Mouse (Mus musculus): ENCODE measurements around the gene Thnsl2. TPM values are rescaled to one million over a fixed set of nuclear protein-coding genes. Genes with fewer than 3 reads are reported as not detected.

Gene Thnsl2
- polyA plus RNA-seq, 1 experiment from 2014 or later: 5.6 TPM

DNA sequence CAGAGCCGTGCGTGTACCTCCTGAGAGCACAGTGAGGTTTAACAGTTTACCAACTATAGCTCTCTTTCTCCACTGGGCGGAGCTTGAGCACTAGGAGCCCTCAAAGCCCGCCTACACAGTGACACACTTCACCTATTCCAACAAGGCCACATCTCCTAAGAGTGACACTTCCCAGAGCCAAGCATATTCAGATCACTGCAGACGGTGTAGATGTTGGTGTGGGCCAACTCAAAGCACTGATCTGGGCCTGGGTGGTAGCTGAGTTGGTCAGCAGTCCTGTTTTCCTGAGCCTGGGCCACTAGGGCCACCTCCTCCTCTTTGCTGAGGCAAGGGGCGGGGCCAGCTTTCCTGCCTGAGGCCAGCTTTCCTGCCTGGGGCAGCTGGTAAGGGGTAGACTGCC is 20.2 kb upstream of the Thnsl2 start:
- H3K36me3 ChIP-seq (ENCODE audit: control insufficient read depth, insufficient read depth, low read length): no peaks in the 10 kb centered on the region
- peak; percentile 18; the same call in 1 of the 2 replicates for ATAC-seq (ENCODE audit: insufficient number of reproducible peaks, insufficient read depth, low FRiP score, low read depth)

DNA sequence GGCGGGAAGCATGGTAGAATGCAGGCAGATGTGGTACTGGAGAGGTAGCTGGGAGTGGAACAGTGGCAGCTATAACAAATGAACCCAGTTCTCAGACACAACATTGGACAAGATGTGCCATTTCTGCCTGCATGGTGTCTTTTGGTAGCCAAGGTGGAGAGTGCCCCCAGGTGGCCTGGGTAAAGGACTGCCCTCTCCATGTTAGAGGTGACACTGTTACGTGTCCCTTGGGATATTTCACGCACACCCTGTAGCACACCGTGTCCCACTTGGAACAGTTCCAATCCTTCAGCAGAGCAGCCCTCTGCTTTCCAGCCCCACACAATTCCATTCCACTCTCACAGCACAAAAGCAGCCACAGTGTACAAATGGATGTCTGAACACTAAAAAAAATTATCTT is 18.0 kb upstream of the Thnsl2 start:
- no peak overlapping the region for H3K4me3 ChIP-seq (ENCODE audit: low read depth, low read length)
- no peak for ATAC-seq (ENCODE audit: insufficient number of reproducible peaks, insufficient read depth, low FRiP score, low read depth)
- 72% methylated on average over 4 of the region's 4 CpGs for WGBS
- H3K36me3 ChIP-seq (ENCODE audit: control insufficient read depth, insufficient read depth, low read length): no peaks in the 10 kb centered on the region
- no peaks in the 10 kb centered on the region for H3K4me1 ChIP-seq (ENCODE audit: control insufficient read depth, insufficient read depth, low read length)
- no peaks in the 10 kb centered on the region for H3K27me3 ChIP-seq (ENCODE audit: control insufficient read depth, insufficient read depth, low read length)
- H3K9me3 ChIP-seq (ENCODE audit: control insufficient read depth, low read depth, low read length): no peaks in the 10 kb centered on the region
- H3K27ac ChIP-seq (ENCODE audit: low read length): no peak overlapping the region
- H3K4me2 ChIP-seq (replicated peaks; ENCODE audit: low read depth, low read length): no peak overlapping the region
- H3K9ac ChIP-seq (replicated peaks; ENCODE audit: low read depth, low read length): no peak overlapping the region

More for the DNA sequence above, 20.2 kb upstream of the Thnsl2 start:
- Histone ChIP-seq H3K4me3 (ENCODE audit: low read depth, low read length) (no peak overlapping the region), H3K9me3 (ENCODE audit: control insufficient read depth, low read depth, low read length) (no peaks in the 10 kb centered on the region), H3K27ac (ENCODE audit: low read length) (no peak overlapping the region), H3K27me3 (ENCODE audit: control insufficient read depth, insufficient read depth, low read length) (no peaks in the 10 kb centered on the region), H3K4me2 (replicated peaks; ENCODE audit: low read depth, low read length) (no peak overlapping the region), H3K4me1 (ENCODE audit: control insufficient read depth, insufficient read depth, low read length) (no peaks in the 10 kb centered on the region), H3K9ac (replicated peaks; ENCODE audit: low read depth, low read length) (no peak overlapping the region)
- 35% methylated on average over 6 of the region's 6 CpGs for WGBS

DNA sequence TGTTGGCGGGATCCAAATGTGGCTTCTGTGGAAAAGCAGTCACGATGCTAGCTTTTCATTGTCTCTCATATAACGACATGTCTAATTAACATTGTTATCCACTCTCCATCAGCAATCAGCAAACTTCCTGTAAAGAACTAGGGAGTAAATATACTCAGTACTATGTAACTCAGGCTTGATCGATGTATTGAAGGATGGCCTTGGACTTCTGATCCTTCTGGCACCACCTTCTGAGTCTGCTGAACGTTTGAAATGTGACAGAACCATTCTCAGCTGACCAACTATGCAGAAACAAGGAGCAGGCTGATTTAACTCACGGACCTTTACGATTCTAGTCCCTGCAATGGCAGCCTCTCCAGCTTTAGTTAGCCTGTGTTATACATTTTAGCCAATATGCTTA is 17.1 kb upstream of the Thnsl2 start:
- 70% methylated on average over 7 of the region's 7 CpGs for WGBS
- no peaks in the 10 kb centered on the region for H3K27me3 ChIP-seq (ENCODE audit: control insufficient read depth, insufficient read depth, low read length)

DNA sequence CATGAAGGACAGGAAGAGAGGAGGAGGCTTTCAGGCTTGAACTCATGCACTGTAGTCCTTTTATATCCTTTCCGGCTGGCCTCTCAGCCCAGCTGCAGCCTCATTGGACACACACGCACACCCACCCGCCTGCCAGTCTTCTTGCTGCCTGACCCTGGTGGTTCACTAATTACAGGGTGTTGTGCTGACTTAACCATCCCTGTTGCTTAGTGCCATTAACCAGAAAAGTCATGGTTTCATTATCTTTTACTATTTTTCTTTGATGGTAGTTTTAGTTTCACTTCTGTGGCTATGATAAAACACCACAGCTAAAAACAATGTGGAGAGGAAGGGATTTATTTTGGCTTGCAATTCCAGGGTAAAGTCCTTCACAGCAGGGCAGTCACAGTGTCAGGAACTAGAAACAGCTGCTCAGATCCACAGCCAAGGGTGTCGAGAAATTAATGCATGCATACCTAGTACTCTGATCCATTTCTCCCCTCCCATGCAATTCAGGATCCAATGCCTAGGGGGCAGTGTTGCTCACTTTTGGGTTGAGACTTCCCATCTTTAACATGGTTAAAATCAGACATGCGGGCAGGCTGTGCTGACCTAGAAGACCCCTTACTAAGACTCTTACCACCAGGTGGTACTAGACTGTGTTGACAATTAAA is 12.6 kb upstream of the Thnsl2 start:
- no peaks in the 10 kb centered on the region for H3K4me1 ChIP-seq (ENCODE audit: control insufficient read depth, insufficient read depth, low read length)
- H3K4me2 ChIP-seq (replicated peaks; ENCODE audit: low read depth, low read length): no peak overlapping the region
- H3K4me3 ChIP-seq (ENCODE audit: low read depth, low read length): no peak overlapping the region
- H3K9me3 ChIP-seq (ENCODE audit: control insufficient read depth, low read depth, low read length): no peaks in the 10 kb centered on the region
- H3K36me3 ChIP-seq (ENCODE audit: control insufficient read depth, insufficient read depth, low read length): no peaks in the 10 kb centered on the region
- ATAC-seq (ENCODE audit: insufficient number of reproducible peaks, insufficient read depth, low FRiP score, low read depth): no peak
- no peak overlapping the region for H3K27ac ChIP-seq (ENCODE audit: low read length)
- no peaks in the 10 kb centered on the region for H3K27me3 ChIP-seq (ENCODE audit: control insufficient read depth, insufficient read depth, low read length)
- H3K9ac ChIP-seq (replicated peaks; ENCODE audit: low read depth, low read length): no peak overlapping the region
- 75% methylated on average over 5 of the region's 5 CpGs for WGBS

More for the DNA sequence above, 17.1 kb upstream of the Thnsl2 start:
- H3K4me2 ChIP-seq (replicated peaks; ENCODE audit: low read depth, low read length): no peak overlapping the region
- H3K4me1 ChIP-seq (ENCODE audit: control insufficient read depth, insufficient read depth, low read length): no peaks in the 10 kb centered on the region
- H3K36me3 ChIP-seq (ENCODE audit: control insufficient read depth, insufficient read depth, low read length): no peaks in the 10 kb centered on the region
- H3K4me3 ChIP-seq (ENCODE audit: low read depth, low read length): no peak overlapping the region
- ATAC-seq (ENCODE audit: insufficient number of reproducible peaks, insufficient read depth, low FRiP score, low read depth): no peak
- no peak overlapping the region for H3K27ac ChIP-seq (ENCODE audit: low read length)
- H3K9ac ChIP-seq (replicated peaks; ENCODE audit: low read depth, low read length): no peak overlapping the region
- H3K9me3 ChIP-seq (ENCODE audit: control insufficient read depth, low read depth, low read length): no peaks in the 10 kb centered on the region

DNA sequence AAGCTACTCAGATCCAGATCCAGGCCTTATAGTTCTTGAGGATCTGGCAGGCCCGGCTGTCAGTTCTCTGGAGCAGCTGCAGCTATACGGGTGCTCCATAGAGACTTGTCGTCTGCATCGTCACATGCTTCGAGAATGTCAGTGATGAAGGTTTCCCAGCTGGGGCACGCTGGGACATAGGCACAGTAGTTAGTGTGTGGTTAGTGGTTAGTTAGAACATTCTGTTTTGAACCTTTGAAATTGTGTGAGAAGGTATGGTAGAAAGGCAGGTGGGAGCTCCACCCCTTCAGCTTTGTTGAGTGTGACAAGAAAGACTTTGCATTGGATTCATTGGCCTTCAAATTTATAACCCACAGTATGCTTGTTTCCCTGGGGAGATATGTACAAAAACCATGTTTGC is 10.6 kb upstream of the Thnsl2 start:
- Histone ChIP-seq H3K4me2 (replicated peaks; ENCODE audit: low read depth, low read length) (no peak overlapping the region), H3K27me3 (ENCODE audit: control insufficient read depth, insufficient read depth, low read length) (no peaks in the 10 kb centered on the region), H3K9me3 (ENCODE audit: control insufficient read depth, low read depth, low read length) (no peaks in the 10 kb centered on the region), H3K4me3 (ENCODE audit: low read depth, low read length) (no peak overlapping the region), H3K36me3 (ENCODE audit: control insufficient read depth, insufficient read depth, low read length) (no peaks in the 10 kb centered on the region), H3K9ac (replicated peaks; ENCODE audit: low read depth, low read length) (no peak overlapping the region), H3K4me1 (ENCODE audit: control insufficient read depth, insufficient read depth, low read length) (no peaks in the 10 kb centered on the region), H3K27ac (ENCODE audit: low read length) (no peak overlapping the region)
- no peak for ATAC-seq (ENCODE audit: insufficient number of reproducible peaks, insufficient read depth, low FRiP score, low read depth)
- 83% methylated on average over 6 of the region's 6 CpGs for WGBS

DNA sequence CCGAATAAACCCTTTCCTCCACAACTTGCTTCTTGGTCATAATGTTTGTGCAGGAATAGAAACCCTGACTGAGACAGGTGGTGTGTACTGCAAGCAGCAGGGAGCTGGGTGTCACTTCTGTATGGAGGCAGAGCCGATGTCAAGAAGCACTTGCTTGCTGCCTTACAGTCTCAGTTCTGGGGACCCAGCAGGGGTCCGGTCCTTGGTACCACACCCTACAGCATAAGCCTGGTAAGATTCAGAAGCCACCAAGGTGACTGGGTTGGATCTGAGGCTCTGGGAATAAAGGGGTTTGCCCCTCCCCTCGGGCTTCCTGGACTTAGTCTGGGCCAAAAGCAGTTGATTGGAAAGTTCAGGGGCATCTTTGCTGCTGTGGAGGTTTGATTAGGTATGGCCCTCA is 9.2 kb upstream of the Thnsl2 start:
- H3K4me1 ChIP-seq (ENCODE audit: control insufficient read depth, insufficient read depth, low read length): no peaks in the 10 kb centered on the region
- H3K4me3 ChIP-seq (ENCODE audit: low read depth, low read length): no peak overlapping the region
- no peak overlapping the region for H3K9ac ChIP-seq (replicated peaks; ENCODE audit: low read depth, low read length)
- no peaks in the 10 kb centered on the region for H3K27me3 ChIP-seq (ENCODE audit: control insufficient read depth, insufficient read depth, low read length)
- H3K36me3 ChIP-seq (ENCODE audit: control insufficient read depth, insufficient read depth, low read length): no peaks in the 10 kb centered on the region
- no peaks in the 10 kb centered on the region for H3K9me3 ChIP-seq (ENCODE audit: control insufficient read depth, low read depth, low read length)
- no peak for ATAC-seq (ENCODE audit: insufficient number of reproducible peaks, insufficient read depth, low FRiP score, low read depth)
- no peak overlapping the region for H3K4me2 ChIP-seq (replicated peaks; ENCODE audit: low read depth, low read length)
- no peak overlapping the region for H3K27ac ChIP-seq (ENCODE audit: low read length)
- 84% methylated on average over 4 of the region's 4 CpGs for WGBS

DNA sequence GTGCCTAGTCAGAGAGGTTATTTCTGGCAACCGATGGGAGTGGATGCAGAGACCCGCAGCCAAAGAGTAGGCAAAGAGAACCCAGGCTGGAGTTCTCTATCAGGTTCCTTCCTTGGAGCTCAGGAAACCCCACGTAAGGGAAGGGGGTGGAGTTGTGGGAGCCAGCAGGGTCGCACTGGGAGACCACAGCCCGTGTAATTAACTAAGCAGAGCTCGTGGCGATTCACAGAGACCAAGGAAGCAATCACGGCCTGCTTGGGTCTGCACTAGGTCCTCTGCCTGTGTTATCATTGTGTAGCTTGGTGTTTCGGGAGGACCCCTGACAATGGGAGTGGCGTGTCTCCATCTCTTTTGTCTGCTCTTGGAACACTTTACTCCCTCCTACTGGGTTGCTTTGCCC is 6.9 kb upstream of the Thnsl2 start:
- Histone ChIP-seq H3K4me3 (ENCODE audit: low read depth, low read length) (no peak overlapping the region), H3K4me2 (replicated peaks; ENCODE audit: low read depth, low read length) (no peak overlapping the region), H3K9me3 (ENCODE audit: control insufficient read depth, low read depth, low read length) (no peaks in the 10 kb centered on the region), H3K27me3 (ENCODE audit: control insufficient read depth, insufficient read depth, low read length) (no peaks in the 10 kb centered on the region), H3K9ac (replicated peaks; ENCODE audit: low read depth, low read length) (no peak overlapping the region), H3K27ac (ENCODE audit: low read length) (no peak overlapping the region), H3K4me1 (ENCODE audit: control insufficient read depth, insufficient read depth, low read length) (no peaks in the 10 kb centered on the region), H3K36me3 (ENCODE audit: control insufficient read depth, insufficient read depth, low read length) (no peaks in the 10 kb centered on the region)
- WGBS: 54% methylated on average over 10 of the region's 10 CpGs
- ATAC-seq (ENCODE audit: insufficient number of reproducible peaks, insufficient read depth, low FRiP score, low read depth): no peak

DNA sequence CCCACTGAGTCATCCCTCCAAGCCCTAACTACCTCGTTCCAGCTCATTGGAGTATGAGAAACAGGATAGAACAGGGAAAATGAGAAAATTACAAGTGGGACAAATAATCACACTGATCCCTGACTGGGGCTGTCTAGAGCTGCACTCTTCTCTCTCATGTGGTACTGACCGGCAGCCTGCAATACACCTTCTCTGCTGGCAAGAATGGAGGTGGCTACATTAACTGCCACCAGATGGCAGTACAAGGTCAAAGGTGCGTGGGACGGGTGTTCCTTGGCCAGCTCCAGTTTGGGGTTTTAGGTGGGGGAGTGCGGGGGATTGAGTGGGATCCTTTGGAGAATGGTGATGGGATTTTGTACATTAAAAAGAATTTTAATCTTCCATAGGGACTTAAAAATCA is 5.3 kb upstream of the Thnsl2 start:
- no peaks in the 10 kb centered on the region for H3K36me3 ChIP-seq (ENCODE audit: control insufficient read depth, insufficient read depth, low read length)
- H3K27ac ChIP-seq (ENCODE audit: low read length): no peak overlapping the region
- no peaks in the 10 kb centered on the region for H3K4me1 ChIP-seq (ENCODE audit: control insufficient read depth, insufficient read depth, low read length)
- H3K9ac ChIP-seq (replicated peaks; ENCODE audit: low read depth, low read length): no peak overlapping the region
- no peaks in the 10 kb centered on the region for H3K9me3 ChIP-seq (ENCODE audit: control insufficient read depth, low read depth, low read length)
- H3K4me2 ChIP-seq (replicated peaks; ENCODE audit: low read depth, low read length): no peak overlapping the region
- ATAC-seq (ENCODE audit: insufficient number of reproducible peaks, insufficient read depth, low FRiP score, low read depth): no peak
- H3K27me3 ChIP-seq (ENCODE audit: control insufficient read depth, insufficient read depth, low read length): no peaks in the 10 kb centered on the region
- 17% methylated on average over 5 of the region's 5 CpGs for WGBS
- no peak overlapping the region for H3K4me3 ChIP-seq (ENCODE audit: low read depth, low read length)

DNA sequence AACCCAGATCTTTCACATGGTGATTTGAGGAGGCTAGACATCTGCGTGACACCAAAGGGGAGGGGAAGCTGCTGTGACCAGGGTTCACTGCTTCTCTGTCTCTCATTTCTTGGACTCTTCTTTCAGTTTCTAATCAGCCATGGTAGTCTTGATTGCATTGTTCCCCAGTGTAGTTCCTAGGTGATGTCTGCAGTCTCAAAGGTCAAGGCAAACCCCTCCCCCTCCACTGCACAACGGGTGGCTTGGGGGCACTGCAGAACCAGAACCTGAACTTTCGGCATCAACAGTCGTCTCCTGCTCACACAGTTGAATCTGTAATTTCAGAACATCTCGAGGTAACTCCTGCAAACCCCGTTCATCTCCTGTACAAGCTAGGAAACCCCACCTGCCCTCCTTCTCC is 4.1 kb upstream of the Thnsl2 start:
- Histone ChIP-seq H3K27ac (ENCODE audit: low read length) (no peak overlapping the region), H3K9ac (replicated peaks; ENCODE audit: low read depth, low read length) (no peak overlapping the region), H3K9me3 (ENCODE audit: control insufficient read depth, low read depth, low read length) (no peaks in the 10 kb centered on the region), H3K4me2 (replicated peaks; ENCODE audit: low read depth, low read length) (no peak overlapping the region), H3K27me3 (ENCODE audit: control insufficient read depth, insufficient read depth, low read length) (no peaks in the 10 kb centered on the region), H3K4me3 (ENCODE audit: low read depth, low read length) (no peak overlapping the region), H3K4me1 (ENCODE audit: control insufficient read depth, insufficient read depth, low read length) (no peaks in the 10 kb centered on the region), H3K36me3 (ENCODE audit: control insufficient read depth, insufficient read depth, low read length) (no peaks in the 10 kb centered on the region)
- ATAC-seq (ENCODE audit: insufficient number of reproducible peaks, insufficient read depth, low FRiP score, low read depth): no peak
- WGBS: 74% methylated on average over 6 of the region's 6 CpGs

All from stomach, embryonic 14.5 days (tissue).